Mouse (Mus musculus) kidney, embryonic 16.5 days (tissue): ENCODE data around the gene Nrip3. TPM values are rescaled to one million over a fixed set of nuclear protein-coding genes. Genes with fewer than 3 reads are reported as not detected.

ENCODE experiments used
- ATAC-seq: fragments of 200-750 bp; cut with Nextera tagmentation; 2 replicates; pipeline ENCODE4 v1.8.0; 2017; ENCODE audit warnings: moderate TSS enrichment; ENCODE audit not compliant: low FRiP score, low TSS enrichment
- H3K27ac ChIP-seq: fragments of 300-500 bp; sonication (generic); 2 replicates; pipeline ENCODE4 v1.5.1; 2014; ENCODE audit warnings: low read length
- H3K27me3 ChIP-seq: fragments of 300-500 bp; sonication (generic); 2 replicates; pipeline ENCODE4 v1.6.1; 2014; ENCODE audit warnings: low read length, control low read depth, mixed read lengths; ENCODE audit not compliant: insufficient read depth
- H3K36me3 ChIP-seq: fragments of 300-500 bp; sonication (generic); 2 replicates; pipeline ENCODE4 v1.6.1; 2014; ENCODE audit warnings: low read length, control low read depth, mixed read lengths; ENCODE audit not compliant: insufficient read depth
- H3K4me1 ChIP-seq: fragments of 300-500 bp; sonication (generic); 2 replicates; pipeline ENCODE4 v1.6.1; 2014; ENCODE audit warnings: low read length, control low read depth, mixed read lengths; ENCODE audit not compliant: insufficient read depth
- H3K4me2 ChIP-seq: fragments of 300-500 bp; sonication (generic); replicated peaks from 2 replicates; pipeline ENCODE4 v1.6.1; 2014; ENCODE audit warnings: low read depth, low read length
- H3K4me3 ChIP-seq: fragments of 300-500 bp; sonication (generic); 2 replicates; pipeline ENCODE4 v1.5.1; 2014; ENCODE audit warnings: mild to moderate bottlenecking, low read length
- H3K9ac ChIP-seq: fragments of 300-500 bp; sonication (generic); replicated peaks from 2 replicates; pipeline ENCODE4 v1.6.1; 2014; ENCODE audit warnings: low read length
- H3K9me3 ChIP-seq: fragments of 300-500 bp; sonication (generic); 2 replicates; pipeline ENCODE4 v1.6.1; 2016; ENCODE audit warnings: low read length, control low read depth
- WGBS: fragments of 180-500 bp; shearing (Covaris S2); extraction: QIAGEN DNeasy Blood & Tissue Kit; methylation state at CpG from one replicate; pipeline ENCODE4 v1.1.7; 2014; 5-methylcytosine and 5-hydroxymethylcytosine counted together
- polyA plus RNA-seq: library from polyadenylated mRNA; unstranded; fragments of >200 nt; fragmentation: Nextera tagmentation; extraction: Ambion mirVana; gene quantifications from 2 replicates; pipeline ENCODE4 v1.2.1, GENCODE M21; 2015

Gene Nrip3
- 0.65 and 0.92 TPM in 2 replicates for polyA plus RNA-seq

- H3K4me2 ChIP-seq = peak within 1 kb of the TSS; percentile 66
- H3K27ac ChIP-seq = no peak within 1 kb of the TSS
- H3K9me3 ChIP-seq = no peaks in the 10 kb centered on the region
- H3K9ac ChIP-seq = peak within 1 kb of the TSS; percentile 52
- peaks cover 58% of the 10 kb centered on the region for H3K27me3 ChIP-seq
- ATAC-seq = peak; percentile 91
- peak within 1 kb of the TSS; percentile 49 for H3K4me3 ChIP-seq
- H3K4me1 ChIP-seq = peaks cover 14% of the 10 kb centered on the region
- no peaks in the 10 kb centered on the region for H3K36me3 ChIP-seq
- 1% methylated on average over 51 of the region's 52 CpGs for WGBS
Measured at GRCm38 (mm10) chr7:109781470-109782203, at the start of gene Nrip3. Nrip3 (minus strand) TSS chr7:109782025.

GRCm38 (mm10) chr7:109831376-109831775, 49.6 kb upstream of the Nrip3 start:
- Histone ChIP-seq H3K27me3 (no peaks in the 10 kb centered on the region), H3K9ac (no peak overlapping the region), H3K9me3 (no peaks in the 10 kb centered on the region), H3K4me1 (no peaks in the 10 kb centered on the region), H3K4me2 (no peak overlapping the region), H3K4me3 (no peak overlapping the region), H3K36me3 (no peaks in the 10 kb centered on the region), H3K27ac (no peak overlapping the region)
- WGBS = 47% methylated on average over 2 of the region's 2 CpGs
- ATAC-seq = no peak

GRCm38 (mm10) chr7:109826911-109827310, 45.1 kb upstream of the Nrip3 start:
- no peak overlapping the region for H3K27ac ChIP-seq
- H3K4me2 ChIP-seq = no peak overlapping the region
- H3K4me1 ChIP-seq = no peaks in the 10 kb centered on the region
- ATAC-seq = no peak
- no peaks in the 10 kb centered on the region for H3K36me3 ChIP-seq
- no peaks in the 10 kb centered on the region for H3K27me3 ChIP-seq
- no peak overlapping the region for H3K9ac ChIP-seq
- H3K4me3 ChIP-seq = no peak overlapping the region
- WGBS = 71% methylated on average over 8 of the region's 8 CpGs
- no peaks in the 10 kb centered on the region for H3K9me3 ChIP-seq

GRCm38 (mm10) chr7:109825293-109825692, 43.5 kb upstream of the Nrip3 start:
- Histone ChIP-seq H3K4me1 (no peaks in the 10 kb centered on the region), H3K4me3 (no peak overlapping the region), H3K4me2 (no peak overlapping the region), H3K27me3 (no peaks in the 10 kb centered on the region), H3K9me3 (no peaks in the 10 kb centered on the region), H3K27ac (no peak overlapping the region), H3K36me3 (no peaks in the 10 kb centered on the region), H3K9ac (no peak overlapping the region)
- ATAC-seq = 0 out of 2 replicates have a peak, but pooled peaks have one; percentile 15
- 60% methylated on average over 14 of the region's 14 CpGs for WGBS

- WGBS = 86% methylated on average over 4 of the region's 4 CpGs
- no peak for ATAC-seq
- no peak overlapping the region for H3K4me3 ChIP-seq
Measured at GRCm38 (mm10) chr7:109818600-109818999, 36.8 kb upstream of the Nrip3 start.

GRCm38 (mm10) chr7:109817954-109818353, 36.1 kb upstream of the Nrip3 start:
- no peak for ATAC-seq
- no peaks in the 10 kb centered on the region for H3K36me3 ChIP-seq
- no peak overlapping the region for H3K27ac ChIP-seq
- H3K9me3 ChIP-seq = no peaks in the 10 kb centered on the region
- no peaks in the 10 kb centered on the region for H3K4me1 ChIP-seq
- H3K4me2 ChIP-seq = no peak overlapping the region
- no peak overlapping the region for H3K9ac ChIP-seq
- H3K4me3 ChIP-seq = no peak overlapping the region
- no peaks in the 10 kb centered on the region for H3K27me3 ChIP-seq

More at GRCm38 (mm10) chr7:109818600-109818999, 36.8 kb upstream of the Nrip3 start:
- Histone ChIP-seq H3K27ac (no peak overlapping the region), H3K27me3 (no peaks in the 10 kb centered on the region), H3K36me3 (no peaks in the 10 kb centered on the region), H3K4me1 (no peaks in the 10 kb centered on the region), H3K9ac (no peak overlapping the region), H3K4me2 (no peak overlapping the region), H3K9me3 (no peaks in the 10 kb centered on the region)

GRCm38 (mm10) chr7:109813330-109814140, 31.7 kb upstream of the Nrip3 start:
- 73% methylated on average over 4 of the region's 4 CpGs for WGBS
- H3K27me3 ChIP-seq = no peaks in the 10 kb centered on the region
- no peaks in the 10 kb centered on the region for H3K36me3 ChIP-seq
- H3K27ac ChIP-seq = no peak overlapping the region
- H3K9me3 ChIP-seq = no peaks in the 10 kb centered on the region
- no peaks in the 10 kb centered on the region for H3K4me1 ChIP-seq
- H3K4me3 ChIP-seq = no peak overlapping the region
- H3K9ac ChIP-seq = no peak overlapping the region
- ATAC-seq = no peak
- H3K4me2 ChIP-seq = no peak overlapping the region

- Histone ChIP-seq H3K27ac (no peak overlapping the region), H3K9me3 (no peaks in the 10 kb centered on the region), H3K4me3 (no peak overlapping the region), H3K4me1 (no peaks in the 10 kb centered on the region), H3K9ac (no peak overlapping the region), H3K36me3 (no peaks in the 10 kb centered on the region), H3K4me2 (no peak overlapping the region), H3K27me3 (no peaks in the 10 kb centered on the region)
- WGBS = 75% methylated on average over 8 of the region's 8 CpGs
- ATAC-seq = no peak
Measured at GRCm38 (mm10) chr7:109807616-109808485, 26.0 kb upstream of the Nrip3 start.

GRCm38 (mm10) chr7:109804843-109805242, 23.0 kb upstream of the Nrip3 start:
- Histone ChIP-seq H3K9ac (no peak overlapping the region), H3K36me3 (no peaks in the 10 kb centered on the region), H3K4me3 (no peak overlapping the region), H3K4me1 (no peaks in the 10 kb centered on the region), H3K4me2 (no peak overlapping the region), H3K27me3 (no peaks in the 10 kb centered on the region), H3K9me3 (no peaks in the 10 kb centered on the region), H3K27ac (no peak overlapping the region)
- 64% methylated on average over 6 of the region's 6 CpGs for WGBS
- ATAC-seq = no peak
